Mouse (Mus musculus): Measurements from ENCODE around the gene Mvd. TPM values are rescaled to one million over a fixed set of nuclear protein-coding genes. Genes with fewer than 3 reads are reported as not detected.

Gene Mvd
- polyA plus RNA-seq, 1 experiment from 2014 or later, result 27.1 TPM

- Histone ChIP-seq H3K9me3 (ENCODE audit: control insufficient read depth, low read length) (no peaks in the 10 kb centered on the region), H3K36me3 (ENCODE audit: control insufficient read depth, insufficient read depth, low read length) (peaks cover 100% of the 10 kb centered on the region), H3K9ac (ENCODE audit: low read depth, low read length) (no peak overlapping the region), H3K27me3 (replicated peaks; ENCODE audit: control insufficient read depth, insufficient read depth, low read length) (no peaks in the 10 kb centered on the region), H3K4me2 (ENCODE audit: low read depth, low read length) (no peak overlapping the region), H3K27ac (replicated peaks; ENCODE audit: low read depth, low read length) (no peak overlapping the region), H3K4me1 (ENCODE audit: control insufficient read depth, insufficient read depth, low read length) (no peaks in the 10 kb centered on the region), H3K4me3 (ENCODE audit: low read depth, low read length) (no peak overlapping the region)
- no peak for DNase-seq (ENCODE audit: low spot score)
- 84% methylated on average over 9 of the region's 9 CpGs for WGBS
- no peak for ATAC-seq (ENCODE audit: low read depth)
These were observed 37.9 kb downstream of the Mvd start for GRCm38 (mm10) chr8:122405146-122405805.

DNA sequence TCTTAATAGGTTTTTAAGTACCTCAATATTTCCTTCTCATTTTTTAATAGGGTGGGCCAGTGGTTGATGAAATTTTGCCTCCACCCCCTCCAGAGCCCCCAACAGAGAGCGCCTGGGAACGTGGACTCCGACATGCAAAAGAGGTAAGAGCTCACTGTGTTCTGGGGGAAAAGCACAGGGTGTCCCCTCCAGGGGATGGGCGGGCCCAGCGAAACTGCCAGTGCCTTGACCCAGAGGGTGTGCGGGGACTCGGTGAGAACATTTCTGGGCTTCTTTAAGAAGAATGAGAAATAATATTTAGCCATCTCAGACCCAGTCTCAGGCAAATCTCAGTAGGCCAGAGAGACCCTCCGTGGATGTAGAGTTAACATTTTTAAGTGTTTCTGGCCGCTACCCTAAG lies 45.0 kb downstream of the Mvd start:
- H3K9me3 ChIP-seq (ENCODE audit: control insufficient read depth, low read length), result no peaks in the 10 kb centered on the region
- no peaks in the 10 kb centered on the region for H3K27me3 ChIP-seq (replicated peaks; ENCODE audit: control insufficient read depth, insufficient read depth, low read length)
- no peak overlapping the region for H3K9ac ChIP-seq (ENCODE audit: low read depth, low read length)
- H3K4me1 ChIP-seq (ENCODE audit: control insufficient read depth, insufficient read depth, low read length), result no peaks in the 10 kb centered on the region
- H3K27ac ChIP-seq (replicated peaks; ENCODE audit: low read depth, low read length), result no peak overlapping the region
- ATAC-seq (ENCODE audit: low read depth) (no peak), DNase-seq (ENCODE audit: low spot score) (no peak)
- H3K4me2 ChIP-seq (ENCODE audit: low read depth, low read length), result no peak overlapping the region
- WGBS, result 94% methylated on average over 9 of the region's 9 CpGs
- no peak overlapping the region for H3K4me3 ChIP-seq (ENCODE audit: low read depth, low read length)
- H3K36me3 ChIP-seq (ENCODE audit: control insufficient read depth, insufficient read depth, low read length), result peaks cover 93% of the 10 kb centered on the region

DNA sequence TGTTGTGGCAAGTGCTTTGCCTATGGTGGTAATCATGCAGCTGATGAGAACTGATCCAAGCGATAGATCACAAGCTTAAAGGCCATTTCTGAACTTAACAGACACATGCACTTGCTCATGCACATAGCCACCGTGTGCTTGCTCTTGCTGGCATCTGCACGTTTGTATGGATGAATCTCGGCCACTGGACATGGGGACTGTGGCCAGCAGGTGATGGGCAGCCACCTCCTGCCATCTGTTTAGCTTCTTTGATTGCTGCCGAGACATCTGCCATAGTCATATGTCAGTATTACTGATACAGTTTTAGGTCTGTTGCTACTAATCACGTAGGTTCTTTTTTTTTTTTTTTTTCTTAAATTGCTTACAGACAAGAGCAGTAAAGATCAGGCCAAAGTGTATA lies 47.9 kb downstream of the Mvd start:
- WGBS, result 79% methylated on average over 6 of the region's 6 CpGs

GRCm38 (mm10) chr8:122393717-122394116 lies 49.5 kb downstream of the Mvd start:
- ATAC-seq (ENCODE audit: low read depth), result no peak
- Histone ChIP-seq H3K9ac (ENCODE audit: low read depth, low read length) (no peak overlapping the region), H3K27me3 (replicated peaks; ENCODE audit: control insufficient read depth, insufficient read depth, low read length) (no peaks in the 10 kb centered on the region), H3K4me3 (ENCODE audit: low read depth, low read length) (no peak overlapping the region), H3K9me3 (ENCODE audit: control insufficient read depth, low read length) (no peaks in the 10 kb centered on the region), H3K36me3 (ENCODE audit: control insufficient read depth, insufficient read depth, low read length) (peaks cover 84% of the 10 kb centered on the region), H3K4me2 (ENCODE audit: low read depth, low read length) (no peak overlapping the region), H3K27ac (replicated peaks; ENCODE audit: low read depth, low read length) (no peak overlapping the region), H3K4me1 (ENCODE audit: control insufficient read depth, insufficient read depth, low read length) (no peaks in the 10 kb centered on the region)
- DNase-seq (ENCODE audit: low spot score), result no peak

More for the DNA sequence above, 47.9 kb downstream of the Mvd start:
- no peak overlapping the region for H3K27ac ChIP-seq (replicated peaks; ENCODE audit: low read depth, low read length)
- no peaks in the 10 kb centered on the region for H3K9me3 ChIP-seq (ENCODE audit: control insufficient read depth, low read length)
- no peak overlapping the region for H3K4me2 ChIP-seq (ENCODE audit: low read depth, low read length)
- H3K36me3 ChIP-seq (ENCODE audit: control insufficient read depth, insufficient read depth, low read length), result peaks cover 84% of the 10 kb centered on the region
- DNase-seq (ENCODE audit: low spot score) (no peak), ATAC-seq (ENCODE audit: low read depth) (no peak)
- no peak overlapping the region for H3K9ac ChIP-seq (ENCODE audit: low read depth, low read length)
- H3K4me1 ChIP-seq (ENCODE audit: control insufficient read depth, insufficient read depth, low read length), result no peaks in the 10 kb centered on the region
- H3K4me3 ChIP-seq (ENCODE audit: low read depth, low read length), result no peak overlapping the region
- no peaks in the 10 kb centered on the region for H3K27me3 ChIP-seq (replicated peaks; ENCODE audit: control insufficient read depth, insufficient read depth, low read length)

GRCm38 (mm10) chr8:122390758-122391157 lies 52.5 kb downstream of the Mvd start:
- H3K4me2 ChIP-seq (ENCODE audit: low read depth, low read length), result no peak overlapping the region
- H3K4me3 ChIP-seq (ENCODE audit: low read depth, low read length), result no peak overlapping the region
- H3K27ac ChIP-seq (replicated peaks; ENCODE audit: low read depth, low read length), result no peak overlapping the region
- 81% methylated on average over 3 of the region's 3 CpGs for WGBS
- ATAC-seq (ENCODE audit: low read depth) (no peak), DNase-seq (ENCODE audit: low spot score) (no peak)
- H3K4me1 ChIP-seq (ENCODE audit: control insufficient read depth, insufficient read depth, low read length), result no peaks in the 10 kb centered on the region
- no peaks in the 10 kb centered on the region for H3K9me3 ChIP-seq (ENCODE audit: control insufficient read depth, low read length)
- peaks cover 89% of the 10 kb centered on the region for H3K36me3 ChIP-seq (ENCODE audit: control insufficient read depth, insufficient read depth, low read length)
- H3K27me3 ChIP-seq (replicated peaks; ENCODE audit: control insufficient read depth, insufficient read depth, low read length), result no peaks in the 10 kb centered on the region
- H3K9ac ChIP-seq (ENCODE audit: low read depth, low read length), result no peak overlapping the region

DNA sequence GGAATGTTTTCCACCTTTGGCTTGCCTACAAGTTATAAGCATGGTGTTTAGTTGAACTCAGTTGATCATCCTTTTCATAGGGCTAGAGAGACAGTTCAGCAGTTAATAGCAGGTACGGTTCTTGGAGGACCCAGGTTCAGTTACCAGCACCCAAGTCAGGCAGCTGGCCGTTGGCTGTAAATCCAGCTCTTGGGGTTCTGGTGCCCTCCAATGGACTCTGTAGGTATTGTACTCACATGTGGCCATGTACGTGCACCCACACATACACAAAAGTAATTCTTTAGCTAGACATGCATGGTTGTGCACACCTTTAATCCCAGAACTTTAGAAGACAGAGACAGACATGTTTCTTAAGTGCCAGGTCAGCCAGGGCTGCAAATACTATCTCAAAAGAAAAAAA lies 53.9 kb downstream of the Mvd start:
- Histone ChIP-seq H3K27ac (replicated peaks; ENCODE audit: low read depth, low read length) (no peak overlapping the region), H3K27me3 (replicated peaks; ENCODE audit: control insufficient read depth, insufficient read depth, low read length) (no peaks in the 10 kb centered on the region), H3K36me3 (ENCODE audit: control insufficient read depth, insufficient read depth, low read length) (peaks cover 89% of the 10 kb centered on the region), H3K9ac (ENCODE audit: low read depth, low read length) (no peak overlapping the region), H3K9me3 (ENCODE audit: control insufficient read depth, low read length) (no peaks in the 10 kb centered on the region), H3K4me3 (ENCODE audit: low read depth, low read length) (no peak overlapping the region), H3K4me1 (ENCODE audit: control insufficient read depth, insufficient read depth, low read length) (no peaks in the 10 kb centered on the region), H3K4me2 (ENCODE audit: low read depth, low read length) (no peak overlapping the region)
- 78% methylated on average over 3 of the region's 3 CpGs for WGBS
- no peak for DNase-seq (ENCODE audit: low spot score)
- ATAC-seq (ENCODE audit: low read depth), result no peak

Small RNAs within 50 kb of the gene (microRNA-seq; reads per million reads assigned to microRNA genes)
- gene Gm24366 (ENCODE audit: borderline number of aligned reads), result not detected

Other genes with a start within 250 kb of the Mvd start
- 1.7 and 1.9 TPM in 2 replicates for gene Zfpm1, start 161.3 kb downstream of the Mvd start, polyA plus RNA-seq (2014; fragmentation: Nextera tagmentation; extraction: Ambion mirVana)
- gene Trhr2, start 82.7 kb downstream of the Mvd start, polyA plus RNA-seq (2014; fragmentation: Nextera tagmentation; extraction: Ambion mirVana), result 0.16 TPM in 1 of 2 replicates, not detected in the other
- gene Zc3h18, start 66.8 kb downstream of the Mvd start, polyA plus RNA-seq (2014; fragmentation: Nextera tagmentation; extraction: Ambion mirVana), result 30.9 and 31.6 TPM in 2 replicates
- gene Il17c, start 21.4 kb downstream of the Mvd start, polyA plus RNA-seq (2014; fragmentation: Nextera tagmentation; extraction: Ambion mirVana), result not detected in 2 replicates
- 160 and 173 TPM in 2 replicates for gene Cyba, start 10.5 kb downstream of the Mvd start, polyA plus RNA-seq (2014; fragmentation: Nextera tagmentation; extraction: Ambion mirVana)
- gene Snai3, start 17.3 kb upstream of the Mvd start, polyA plus RNA-seq (2014; fragmentation: Nextera tagmentation; extraction: Ambion mirVana), result 3.1 and 4.2 TPM in 2 replicates
- gene Rnf166, start 32.6 kb upstream of the Mvd start, polyA plus RNA-seq (2014; fragmentation: Nextera tagmentation; extraction: Ambion mirVana), result 40.0 and 40.1 TPM in 2 replicates
- 49.0 and 49.2 TPM in 2 replicates for gene Ctu2, start 32.7 kb upstream of the Mvd start, polyA plus RNA-seq (2014; fragmentation: Nextera tagmentation; extraction: Ambion mirVana)
- gene Piezo1, start 107.9 kb upstream of the Mvd start, polyA plus RNA-seq (2014; fragmentation: Nextera tagmentation; extraction: Ambion mirVana), result 18.7 and 22.7 TPM in 2 replicates
- gene Cdt1, start 124.6 kb upstream of the Mvd start, polyA plus RNA-seq (2014; fragmentation: Nextera tagmentation; extraction: Ambion mirVana), result 32.9 and 33.7 TPM in 2 replicates
- 291 and 314 TPM in 2 replicates for gene Aprt, start 133.5 kb upstream of the Mvd start, polyA plus RNA-seq (2014; fragmentation: Nextera tagmentation; extraction: Ambion mirVana)
- gene Galns, start 168.0 kb upstream of the Mvd start, polyA plus RNA-seq (2014; fragmentation: Nextera tagmentation; extraction: Ambion mirVana), result 13.1 TPM in 2 replicates
- 66.7 and 74.5 TPM in 2 replicates for gene Trappc2l, start 168.2 kb upstream of the Mvd start, polyA plus RNA-seq (2014; fragmentation: Nextera tagmentation; extraction: Ambion mirVana)
- gene Pabpn1l, start 179.3 kb upstream of the Mvd start, polyA plus RNA-seq (2014; fragmentation: Nextera tagmentation; extraction: Ambion mirVana), result 0.35 TPM in 1 of 2 replicates, not detected in the other

Data from embryonic facial prominence, embryonic 14.5 days (tissue).